Mouse (Mus musculus) MEL (cell line): ENCODE measurements around the gene Gm17631. TPM values are rescaled to one million over a fixed set of nuclear protein-coding genes. Genes with fewer than 3 reads are reported as not detected.

Experiments
- DNase-seq: peaks from one replicate; pipeline ENCODE4 v3.0.0; 2011; ENCODE audit warnings: low read depth, low spot score
- H3K27ac ChIP-seq: 2 replicates; pipeline ENCODE4 v1.5.1; 2012; ENCODE audit warnings: low read depth, mild to moderate bottlenecking, control low read depth, low read length, moderate library complexity; ENCODE audit not compliant: control insufficient read depth
- H3K27me3 ChIP-seq, 2 experiments: fragments of 150-350 bp in 1 of 2; sonication (generic) in 1 of 2; 2 replicates each; pipeline ENCODE4 v1.6.1; 2012; ENCODE audit warnings: low read length in 2 of 2, mild to moderate bottlenecking in 2 of 2, improper control_type of control experiment in 1 of 2, moderate library complexity in 1 of 2; ENCODE audit not compliant: insufficient read depth in 2 of 2, control insufficient read depth in 1 of 2
- H3K36me3 ChIP-seq, 2 experiments: 2 replicates each; pipeline ENCODE4 v1.6.1; 2012 to 2014; ENCODE audit warnings: low read length in 2 of 2, improper control_type of control experiment in 1 of 2, inconsistent platforms in 1 of 2, mild to moderate bottlenecking in 1 of 2; ENCODE audit not compliant: insufficient read depth in 2 of 2, control insufficient read depth in 1 of 2
- H3K4me1 ChIP-seq, 2 experiments: fragments of 150-350 bp in 1 of 2; sonication (generic) in 1 of 2; 2 replicates each; pipeline ENCODE4 v1.6.1; 2012; ENCODE audit warnings: low read length in 2 of 2, improper control_type of control experiment in 1 of 2, mild to moderate bottlenecking in 1 of 2; ENCODE audit not compliant: insufficient read depth in 2 of 2, control insufficient read depth in 1 of 2
- H3K4me3 ChIP-seq, 2 experiments: fragments of 150-350 bp in 1 of 2; sonication (generic) in 1 of 2; 2 replicates each; pipeline ENCODE4 v1.5.1; 2012; ENCODE audit warnings: low read depth in 2 of 2, low read length in 2 of 2, mild to moderate bottlenecking in 2 of 2, moderate library complexity in 2 of 2, control low read depth in 1 of 2, improper control_type of control experiment in 1 of 2; ENCODE audit not compliant: control insufficient read depth in 1 of 2, insufficient read depth in 1 of 2
- H3K79me2 ChIP-seq: 2 replicates; pipeline ENCODE4 v1.6.1; 2012; ENCODE audit warnings: mild to moderate bottlenecking, low read length, moderate library complexity; ENCODE audit not compliant: control insufficient read depth, poor library complexity, insufficient read depth
- H3K9ac ChIP-seq: 2 replicates; pipeline ENCODE4 v1.6.1; 2012; ENCODE audit warnings: low read depth, mild to moderate bottlenecking, control low read depth, low read length, moderate library complexity; ENCODE audit not compliant: control insufficient read depth, poor library complexity, severe bottlenecking
- H3K9me3 ChIP-seq: fragments of 150-350 bp; sonication (generic); replicated peaks from 2 replicates; pipeline ENCODE4 v1.6.1; 2012; ENCODE audit warnings: mild to moderate bottlenecking, low read length, improper control_type of control experiment, moderate library complexity; ENCODE audit not compliant: insufficient read depth
- MXI1 ChIP-seq: IDR thresholded peaks from 2 replicates; pipeline ENCODE4 v1.6.1; 2011; ENCODE audit warnings: mild to moderate bottlenecking, low read depth, low read length, improper control_type of control experiment
- POLR2AphosphoS5 ChIP-seq: IDR thresholded peaks from 2 replicates; pipeline ENCODE4 v1.6.1; 2012; ENCODE audit warnings: low read depth, borderline replicate concordance, mild to moderate bottlenecking, inconsistent platforms, low read length, moderate library complexity, mixed read lengths
- UBTF ChIP-seq: IDR thresholded peaks from 2 replicates; pipeline ENCODE4 v1.6.1; 2012; ENCODE audit warnings: low read depth, mild to moderate bottlenecking, inconsistent platforms, low read length, improper control_type of control experiment, moderate library complexity, borderline replicate concordance; ENCODE audit not compliant: insufficient read depth
- USF2 ChIP-seq, 2 experiments: IDR thresholded peaks; 2 replicates each; pipeline ENCODE4 v1.6.1; 2011 to 2012; ENCODE audit warnings: improper control_type of control experiment in 2 of 2, low read length in 2 of 2, borderline replicate concordance in 1 of 2, inconsistent platforms in 1 of 2, low read depth in 1 of 2, mild to moderate bottlenecking in 1 of 2; ENCODE audit not compliant: insufficient read depth in 1 of 2
- polyA plus RNA-seq, 2 experiments: library from polyadenylated mRNA; stranded (reverse) in 1 of 2; unstranded in 1 of 2; fragments of >175 nt in 1 of 2; fragments of >200 nt in 1 of 2; gene quantifications; 2 replicates each; pipeline versions ENCODE4 v1.2.1 to v1.2.4; 2012; ENCODE audit warnings: low replicate concordance in 2 of 2, low read depth in 1 of 2; ENCODE audit not compliant: insufficient read length in 2 of 2, insufficient read depth in 1 of 2, missing spikeins in 1 of 2
- total RNA-seq: library from RNA; depleted of rRNA; stranded (reverse); fragments of 300-350 nt; gene quantifications from 2 replicates; pipeline ENCODE4 v1.2.3, GENCODE M21; 2012; rRNA removed

Gm17631 gene
- total and polyA plus RNA-seq, 3 experiments, result not detected

DNA sequence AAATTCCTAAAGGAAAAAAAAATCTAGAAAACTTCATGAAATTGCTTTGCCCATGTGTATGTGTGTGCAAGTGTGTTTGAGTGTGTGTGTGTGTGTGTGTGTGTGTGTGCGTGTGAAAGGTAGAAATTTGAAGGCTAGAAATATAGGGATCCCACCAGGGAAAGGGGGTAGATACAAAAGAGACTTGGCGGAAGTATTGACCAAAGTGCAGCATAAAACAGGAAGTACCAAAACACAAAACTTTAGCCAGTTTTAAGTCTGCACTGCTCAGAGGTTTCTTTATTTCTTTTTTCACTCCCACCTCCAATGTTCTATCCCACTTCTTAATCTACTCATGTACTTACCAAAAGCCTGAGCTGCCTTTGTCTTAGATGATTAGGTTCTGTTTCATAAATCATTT lies 20.1 kb downstream of the Gm17631 start:
- Histone ChIP-seq H3K27ac (no peak overlapping the region), H3K36me3 (no peaks in the 10 kb centered on the region), H3K79me2 (no peaks in the 10 kb centered on the region), H3K4me3 (no peak overlapping the region), H3K4me1 (no peaks in the 10 kb centered on the region), H3K27me3 (no peaks in the 10 kb centered on the region), H3K9ac (no peak overlapping the region), H3K9me3 (no peaks in the 10 kb centered on the region)
- no peak for TF ChIP-seq USF2 (IDR thresholded peaks at IDR 0.05; ENCODE audit: borderline replicate concordance in 1 of 2, insufficient read depth in 1 of 2, low read depth in 1 of 2, low read length in 2 of 2)
- no peak for TF ChIP-seq POLR2AphosphoS5
- TF ChIP-seq UBTF, result no peak
- no peak for TF ChIP-seq MXI1
- DNase-seq, result no peak

Other genes starting within 250 kb of the Gm17631 start
- gene Klrk1, start 238.8 kb upstream of the Gm17631 start, total RNA-seq, result not detected in 2 replicates
- not detected for gene Klrk1, start 238.8 kb upstream of the Gm17631 start, polyA plus RNA-seq
- not detected in 2 replicates for gene Klrc3, start 219.3 kb upstream of the Gm17631 start, total RNA-seq
- gene Klrc3, start 219.3 kb upstream of the Gm17631 start, polyA plus RNA-seq, result not detected
- not detected in 2 replicates for gene Klrc2, start 202.0 kb upstream of the Gm17631 start, total RNA-seq
- gene Klrc2, start 202.0 kb upstream of the Gm17631 start, polyA plus RNA-seq, result not detected
- not detected in 2 replicates for gene Klrc1, start 183.7 kb upstream of the Gm17631 start, total RNA-seq
- not detected for gene Klrc1, start 183.7 kb upstream of the Gm17631 start, polyA plus RNA-seq
- gene Klri1, start 145.5 kb upstream of the Gm17631 start, total RNA-seq, result not detected in 2 replicates
- not detected for gene Klri1, start 145.5 kb upstream of the Gm17631 start, polyA plus RNA-seq
- gene Klri2, start 122.2 kb upstream of the Gm17631 start, total RNA-seq, result not detected in 2 replicates
- not detected for gene Klri2, start 122.2 kb upstream of the Gm17631 start, polyA plus RNA-seq
- not detected in 2 replicates for gene Gm156, start 78.4 kb upstream of the Gm17631 start, total RNA-seq
- not detected for gene Gm156, start 78.4 kb upstream of the Gm17631 start, polyA plus RNA-seq
- gene Klra17, start 14.0 kb downstream of the Gm17631 start, total RNA-seq, result not detected in 2 replicates
- not detected for gene Klra17, start 14.0 kb downstream of the Gm17631 start, polyA plus RNA-seq
- gene Klra5, start 55.0 kb downstream of the Gm17631 start, total RNA-seq, result not detected in 2 replicates
- not detected for gene Klra5, start 55.0 kb downstream of the Gm17631 start, polyA plus RNA-seq
- not detected in 2 replicates for gene Klra6, start 164.3 kb downstream of the Gm17631 start, total RNA-seq
- not detected for gene Klra6, start 164.3 kb downstream of the Gm17631 start, polyA plus RNA-seq
- not detected in 2 replicates for gene Klra4, start 204.6 kb downstream of the Gm17631 start, total RNA-seq
- not detected for gene Klra4, start 204.6 kb downstream of the Gm17631 start, polyA plus RNA-seq